Mouse (Mus musculus) fat pad, adult 2 months (tissue): ENCODE results near the gene Pdss2.
"Not testable (repeated sequence)": the region's sequence is repeated elsewhere in the genome, so short reads cannot be mapped to it uniquely, and the experiment has no call there.

ENCODE experiments used
- DNase-seq: peaks from one replicate; pipeline ENCODE4 v3.0.0-alpha.2; 2011; ENCODE audit warnings: low read depth, low spot score; ENCODE audit errors: extremely low read depth

Pdss2 gene

DNA sequence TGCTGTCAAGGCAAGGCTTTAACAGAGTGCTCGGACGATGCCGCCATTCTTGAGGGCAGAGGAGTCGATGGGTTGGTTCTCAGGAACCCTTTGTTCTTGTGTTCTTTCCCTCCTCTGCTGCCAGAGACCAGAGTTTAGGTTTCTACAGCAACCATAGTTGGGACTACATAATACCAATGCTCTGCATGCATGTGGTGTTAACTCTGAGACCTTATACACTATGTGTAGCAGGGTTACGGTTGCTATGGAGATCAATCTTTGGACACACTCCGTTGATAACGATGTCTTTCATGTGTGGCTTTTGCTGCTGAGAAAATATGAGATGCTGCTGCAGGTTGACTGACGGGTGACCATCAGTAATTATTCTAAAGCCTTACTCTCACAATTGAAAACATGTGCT lies 20.9 kb downstream of the Pdss2 start:
- no peak for DNase-seq

DNA sequence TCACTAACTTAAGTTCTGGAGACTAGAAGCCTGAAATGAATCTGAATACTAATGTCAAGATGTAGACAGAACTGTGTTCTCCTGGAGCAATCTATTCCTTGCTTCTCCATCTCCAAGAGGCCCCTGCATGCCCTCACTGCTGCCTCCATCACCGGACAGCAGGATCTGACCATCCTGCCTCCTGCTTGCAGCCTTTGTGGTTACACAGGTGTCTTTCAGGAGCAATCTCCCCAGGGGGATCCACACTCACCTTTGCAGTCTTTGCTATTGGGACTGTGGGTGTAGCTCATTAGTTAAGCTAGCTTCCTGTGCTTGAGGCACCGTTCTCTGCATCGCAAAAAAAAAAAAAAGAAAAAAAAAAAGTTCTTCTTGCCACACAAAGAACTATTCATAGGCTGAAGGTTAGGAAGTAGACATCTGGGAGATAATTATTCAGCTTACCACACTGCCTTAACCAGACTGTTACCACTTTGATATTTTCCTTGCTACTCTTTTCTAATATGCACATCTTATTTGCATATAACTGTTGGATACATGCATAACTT lies 23.0 kb downstream of the Pdss2 start:
- no peak for DNase-seq

DNA sequence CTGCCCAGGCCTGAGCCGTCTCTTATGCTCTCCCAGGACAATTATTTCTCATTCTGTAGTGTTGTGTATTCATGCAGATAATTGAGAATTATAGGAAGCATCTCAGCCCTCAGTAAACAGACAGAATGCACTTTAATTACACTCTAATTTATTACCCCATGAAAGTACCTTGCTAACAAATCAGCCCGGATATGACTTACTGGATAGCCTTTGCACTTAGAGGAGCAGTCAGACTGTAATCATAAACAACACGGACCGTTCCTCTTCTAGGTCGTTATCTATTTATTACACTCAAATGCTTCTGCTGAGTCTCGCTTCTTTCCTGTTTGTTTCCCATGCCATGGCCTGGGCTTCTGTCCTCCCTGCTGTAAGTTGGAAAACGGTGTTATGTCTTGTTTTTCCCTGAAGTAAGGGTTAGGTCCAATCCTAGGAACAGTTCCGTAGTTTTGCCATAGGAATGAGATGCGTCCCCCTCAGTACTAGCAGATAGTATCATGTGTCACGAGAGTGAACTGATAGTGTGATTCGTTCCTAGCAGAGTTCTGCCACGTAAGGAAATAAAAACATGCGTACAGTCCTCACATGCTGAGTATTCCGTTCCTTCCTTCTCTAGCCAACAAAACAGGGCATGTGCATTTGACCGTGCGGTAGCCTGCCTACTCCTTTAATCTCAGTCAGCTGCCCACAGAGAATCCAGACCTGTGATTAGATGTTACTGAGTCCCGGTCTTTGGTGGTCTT lies 24.3 kb downstream of the Pdss2 start:
- DNase-seq, result no peak

DNA sequence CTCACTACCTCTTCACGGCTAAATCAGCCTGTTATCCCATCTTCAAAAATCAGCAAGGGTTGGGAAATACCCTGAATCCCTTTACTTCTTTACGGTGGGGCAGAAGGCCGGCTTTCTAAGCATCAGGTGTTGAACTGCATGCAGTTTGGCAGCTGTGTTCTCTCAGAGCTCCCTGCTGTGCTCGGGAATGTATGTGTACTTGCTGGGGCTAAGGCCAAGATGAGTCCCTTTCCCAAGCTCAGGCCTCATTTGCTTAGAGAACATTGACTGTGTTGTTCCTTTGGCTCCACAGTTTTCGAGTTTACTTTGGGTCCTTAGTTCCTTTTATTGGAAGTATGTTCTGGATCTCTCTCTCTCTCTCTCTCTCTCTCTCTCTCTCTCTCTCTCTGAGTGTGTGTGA lies 26.7 kb downstream of the Pdss2 start:
- DNase-seq, result no peak

DNA sequence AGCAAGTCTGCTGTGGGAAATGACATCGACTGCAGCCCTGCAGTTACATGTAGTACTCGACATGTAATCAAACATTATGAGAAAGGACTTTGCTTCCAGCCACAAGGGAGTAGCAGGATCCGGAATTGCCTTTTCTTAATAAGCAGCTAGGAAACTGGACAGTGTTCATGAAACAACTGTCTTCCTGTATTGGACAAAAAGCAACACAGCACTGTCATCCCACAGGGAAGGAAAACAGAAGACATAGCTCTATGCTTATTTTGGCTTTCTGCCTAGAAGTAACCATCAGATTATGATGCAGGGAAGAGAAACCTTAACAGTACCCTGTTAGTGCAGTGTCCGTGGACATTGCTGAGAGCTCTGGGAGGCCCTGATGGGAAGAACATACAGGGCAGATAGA lies 31.0 kb downstream of the Pdss2 start:
- no peak for DNase-seq

DNA sequence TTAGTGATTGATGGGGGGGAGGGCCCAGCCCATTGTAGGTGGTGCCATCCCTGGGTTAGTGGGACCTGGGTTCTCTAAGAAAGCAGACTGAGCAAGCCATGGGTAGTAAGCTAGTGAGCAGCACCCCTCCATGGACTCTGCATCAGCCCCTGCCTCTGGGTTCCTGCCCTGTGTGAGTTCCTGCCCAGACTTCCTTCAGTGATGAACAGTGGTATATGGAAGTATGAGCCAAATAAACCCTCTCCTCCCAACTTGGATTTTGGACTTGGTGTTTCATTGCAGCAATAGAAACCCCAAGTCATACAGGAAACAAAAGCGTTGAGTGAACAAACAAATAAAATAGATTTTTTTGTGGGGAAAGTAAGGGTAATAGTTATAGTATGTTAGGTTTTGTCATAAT lies 35.7 kb downstream of the Pdss2 start:
- DNase-seq, result not testable (repeated sequence)

DNA sequence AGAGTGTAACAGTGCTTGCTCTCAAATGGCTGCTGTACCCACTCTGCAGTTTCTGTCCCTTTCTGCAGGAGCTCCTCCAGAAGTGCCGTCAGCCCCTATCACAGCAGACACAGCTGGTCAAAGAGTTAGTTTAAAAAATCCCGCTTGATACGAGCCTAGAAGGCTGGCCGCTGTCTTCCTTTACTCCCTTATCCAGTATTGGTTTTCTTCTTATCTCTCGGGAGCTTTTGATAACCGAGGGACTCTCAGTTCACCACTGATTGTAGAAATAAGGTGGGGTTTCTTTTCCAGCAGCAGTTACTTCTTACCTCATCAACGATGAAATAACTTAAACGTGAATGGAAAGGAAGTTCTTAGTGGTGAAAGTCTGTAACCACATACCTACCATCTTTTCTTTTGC lies 36.2 kb downstream of the Pdss2 start:
- DNase-seq, result not testable (repeated sequence)

DNA sequence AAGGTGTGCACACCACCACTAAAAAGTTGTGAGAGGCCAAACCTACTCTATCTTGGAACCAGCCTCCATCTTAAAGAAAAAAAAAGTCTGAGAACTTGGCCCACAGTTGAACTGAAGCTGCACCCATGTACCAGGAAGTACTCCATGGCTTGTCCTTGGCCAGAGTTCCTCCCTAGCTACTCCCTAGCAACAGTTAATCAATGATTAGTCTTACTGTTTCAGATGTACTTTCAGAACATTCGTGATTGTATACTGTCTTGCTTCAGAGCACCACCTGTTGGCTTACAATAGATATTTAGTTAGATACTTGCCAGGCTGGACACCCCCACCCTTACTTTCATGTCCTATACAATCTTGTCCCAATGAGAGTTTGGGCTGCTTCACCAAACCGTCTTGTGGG lies 50.0 kb downstream of the Pdss2 start:
- no peak for DNase-seq

DNA sequence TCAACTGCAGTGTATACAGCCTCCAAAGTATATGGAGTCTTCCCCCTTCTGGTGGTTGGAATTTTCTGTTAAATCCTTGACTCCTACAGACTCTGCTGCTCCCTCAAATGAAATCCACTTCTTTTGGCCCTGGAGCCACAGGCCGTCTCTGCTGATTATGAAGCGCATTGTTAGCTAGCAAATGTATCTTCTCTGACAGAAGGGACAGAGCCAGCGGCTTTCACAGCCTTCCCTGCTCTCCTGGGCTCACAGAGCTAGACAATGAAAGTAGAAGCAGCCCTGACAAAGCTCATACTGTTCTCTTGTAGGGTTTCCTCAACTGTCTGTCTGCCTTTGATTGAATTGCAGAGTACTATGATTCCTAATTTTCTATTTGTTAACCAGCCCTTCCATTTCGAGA lies 51.1 kb downstream of the Pdss2 start:
- DNase-seq, result no peak

DNA sequence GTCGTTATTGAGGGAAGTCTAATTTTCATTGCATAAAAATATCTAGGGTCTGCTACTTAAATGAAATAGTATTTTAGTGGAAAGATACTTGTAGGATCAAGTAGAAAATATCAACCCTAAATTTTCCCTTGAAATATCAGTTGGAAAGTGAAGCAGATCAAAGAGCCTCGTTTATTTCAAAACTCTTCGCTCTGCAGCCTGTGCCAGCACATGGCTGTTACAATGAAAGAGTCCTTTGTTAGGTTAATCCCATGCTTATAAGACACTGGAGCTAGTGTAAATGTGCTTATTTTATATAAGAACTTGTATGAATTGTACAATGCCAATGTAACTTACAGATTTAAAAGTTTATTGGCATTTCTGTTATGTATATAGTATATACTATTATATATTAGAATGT lies 51.8 kb downstream of the Pdss2 start:
- DNase-seq, result peak; percentile 54

DNA sequence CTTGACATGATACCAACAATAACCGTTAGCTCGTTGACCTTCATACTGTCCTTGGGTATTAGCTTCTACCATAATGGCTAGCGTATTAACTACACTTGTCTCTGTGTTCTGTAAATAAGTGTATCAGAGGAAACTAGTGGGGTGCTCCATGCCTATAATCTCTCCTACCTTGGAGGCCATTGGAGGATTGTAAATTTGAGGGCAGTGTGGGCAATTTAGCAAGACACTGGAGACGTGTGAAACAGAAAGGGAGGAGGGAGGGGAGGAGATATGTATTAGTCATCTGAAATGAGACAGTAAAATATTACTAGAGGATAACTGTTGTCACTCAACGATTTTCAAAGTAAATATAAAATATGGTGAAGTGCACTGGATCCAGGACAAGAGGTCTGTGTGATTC lies 54.2 kb downstream of the Pdss2 start:
- DNase-seq, result no peak

DNA sequence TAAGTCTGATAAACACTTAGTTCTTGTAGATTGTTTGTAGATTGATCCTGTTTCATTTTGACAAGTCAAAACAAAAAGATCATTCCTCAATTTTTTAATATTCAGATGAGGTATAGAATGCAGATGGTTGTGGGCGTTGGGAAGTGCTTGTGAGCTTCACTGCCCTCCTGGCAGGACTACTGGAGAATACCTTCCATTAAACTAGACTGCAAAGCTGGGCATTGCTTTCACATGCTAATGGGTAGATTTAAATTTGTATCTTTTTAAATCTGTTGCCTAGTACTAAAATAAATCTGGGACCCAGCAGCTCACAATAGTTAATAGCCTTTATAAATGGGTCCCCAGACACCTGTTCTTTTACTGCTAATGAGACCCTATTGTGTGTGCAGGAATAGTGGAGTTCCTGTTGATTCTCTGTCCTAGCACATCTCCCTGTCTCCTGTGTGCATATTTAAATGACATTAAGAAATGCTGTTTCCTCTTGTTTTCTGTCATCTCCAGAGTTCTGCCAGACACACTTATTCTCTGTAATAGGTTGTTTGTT lies 54.9 kb downstream of the Pdss2 start:
- DNase-seq, result no peak

DNA sequence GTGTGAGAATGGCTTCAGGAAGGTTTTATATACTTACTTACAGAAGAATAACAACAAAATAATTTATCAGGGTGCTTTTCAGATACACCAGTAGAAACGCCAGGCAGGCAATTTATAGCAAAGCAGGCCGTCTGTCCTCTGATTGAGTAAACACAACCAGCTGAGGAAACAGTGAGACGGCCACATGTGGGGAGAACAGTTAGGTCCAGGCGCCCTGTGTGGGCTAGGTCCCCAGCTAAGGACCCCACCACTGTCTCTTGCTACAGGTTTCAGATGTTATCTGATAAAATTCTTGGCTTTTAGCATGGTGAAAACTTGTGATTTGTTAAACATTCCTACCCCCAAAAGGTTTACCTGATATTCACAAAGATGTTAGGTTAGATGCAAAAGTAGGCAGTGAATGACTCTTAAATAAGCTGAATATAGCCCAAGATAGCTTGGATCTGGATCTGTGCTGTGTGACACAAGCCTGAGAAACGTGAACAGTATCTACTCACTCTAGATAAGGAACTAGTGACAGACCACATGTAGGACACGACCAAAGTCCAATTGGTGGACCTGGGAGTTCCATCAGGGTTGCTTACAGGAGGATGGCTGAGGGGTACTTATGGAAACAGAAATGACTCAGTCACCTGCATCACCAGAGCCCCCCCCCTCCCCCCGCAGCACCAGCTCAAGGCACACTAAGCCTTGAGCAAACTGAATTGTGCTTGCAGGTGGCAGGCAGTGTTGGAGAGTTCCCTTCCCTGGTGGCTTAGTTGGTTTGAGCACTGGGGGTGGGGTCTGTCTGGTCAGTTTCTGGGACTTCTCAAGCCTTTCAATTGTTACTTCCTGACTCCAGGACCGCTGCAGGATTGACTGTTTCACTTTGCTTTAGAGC lies 56.2 kb downstream of the Pdss2 start:
- no peak for DNase-seq

DNA sequence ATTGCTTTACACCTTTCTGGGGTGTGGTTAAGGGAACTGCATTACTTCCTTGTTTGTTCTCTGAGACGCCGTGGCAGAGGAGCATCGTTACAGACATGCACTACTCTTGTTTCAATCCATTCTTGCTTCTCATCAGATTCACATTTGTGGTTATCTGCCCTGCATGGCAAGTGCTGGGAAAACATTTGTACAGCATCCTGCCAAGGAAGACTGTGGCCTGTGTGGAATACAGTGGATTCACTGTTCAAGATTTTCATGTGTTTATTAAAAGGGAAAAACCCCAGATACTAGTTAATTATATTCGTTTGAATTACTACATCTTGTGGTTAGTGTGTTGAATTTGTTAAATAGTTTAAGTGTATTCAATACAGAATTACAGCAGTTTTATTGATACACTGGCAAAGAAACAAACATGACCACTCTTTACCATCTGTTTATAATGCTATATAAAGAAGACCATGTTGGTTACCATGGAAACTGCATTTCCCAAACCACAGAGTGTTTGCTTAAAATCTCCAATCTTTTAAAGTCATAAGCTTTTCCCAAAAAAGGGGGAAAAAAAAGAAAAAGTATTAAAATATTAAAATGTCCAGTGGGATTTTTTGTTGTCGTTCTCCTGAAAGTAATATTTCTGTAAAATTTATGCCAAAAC lies 58.5 kb downstream of the Pdss2 start:
- no peak for DNase-seq

DNA sequence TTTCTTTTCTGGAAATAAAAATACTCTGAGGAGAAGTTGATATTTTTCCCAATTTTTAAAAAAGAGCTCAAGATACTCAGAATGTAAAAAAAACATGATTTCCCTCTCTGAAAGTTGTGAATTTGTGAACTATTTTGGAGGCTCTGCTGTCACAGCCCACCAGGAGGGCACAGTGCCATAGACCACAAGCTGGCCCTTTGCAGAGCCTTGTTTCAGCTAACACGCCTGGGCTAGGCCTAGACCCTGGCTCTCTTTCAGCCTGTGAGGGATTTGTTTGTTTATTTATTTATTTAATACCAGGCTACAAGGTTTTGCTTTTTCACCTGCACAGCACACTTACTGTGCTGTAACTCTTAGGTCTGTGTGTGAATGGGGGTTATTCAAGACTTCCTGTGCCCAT lies 64.3 kb downstream of the Pdss2 start:
- no peak for DNase-seq

DNA sequence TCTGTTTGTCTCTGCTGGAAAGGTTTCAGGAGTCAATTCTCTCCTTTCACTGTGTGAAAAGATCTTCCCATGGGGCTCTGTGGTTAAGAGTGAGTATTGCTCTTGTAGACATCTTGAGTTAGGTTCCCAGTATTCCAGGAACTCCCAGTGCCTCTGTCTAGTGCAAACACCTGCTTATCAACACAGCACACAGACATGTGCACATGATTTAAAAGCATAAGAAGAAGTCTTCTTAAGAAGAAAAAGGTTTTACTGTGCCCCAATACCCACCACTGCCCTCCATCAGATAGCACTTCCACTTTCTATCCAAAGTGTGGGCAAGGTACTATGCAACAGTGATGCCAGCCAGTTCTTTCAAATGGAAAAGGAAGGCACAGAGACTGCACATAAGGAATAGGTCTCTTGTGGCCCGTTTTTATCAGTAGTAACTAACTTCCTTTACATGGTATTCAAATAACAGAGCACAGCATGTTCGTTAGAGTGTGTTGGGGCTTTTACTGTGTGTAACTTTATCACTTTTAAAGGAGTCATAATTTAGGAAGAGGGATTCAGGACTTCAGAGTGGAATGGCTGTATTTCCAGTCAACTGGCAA lies 69.4 kb downstream of the Pdss2 start:
- DNase-seq, result no peak

DNA sequence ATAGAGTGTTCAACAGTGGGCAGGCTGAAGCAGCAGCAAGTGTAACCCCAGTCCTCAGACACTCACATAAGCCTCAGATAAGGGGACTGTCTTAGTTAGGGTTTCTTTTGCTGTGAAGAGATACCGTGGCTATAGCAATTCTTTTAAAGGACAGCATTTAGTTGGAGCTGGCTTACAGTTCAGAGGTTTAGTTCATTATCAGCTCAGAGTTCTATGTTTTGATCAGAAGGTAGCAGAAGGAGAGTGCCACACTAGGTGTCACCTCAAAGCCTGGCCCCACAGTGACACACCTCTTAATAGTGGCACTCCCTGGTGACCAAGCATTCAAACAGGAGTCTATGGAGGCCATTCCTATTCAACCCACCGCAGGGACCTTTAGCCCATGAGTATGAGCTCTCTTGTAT lies 70.0 kb downstream of the Pdss2 start:
- DNase-seq, result no peak

DNA sequence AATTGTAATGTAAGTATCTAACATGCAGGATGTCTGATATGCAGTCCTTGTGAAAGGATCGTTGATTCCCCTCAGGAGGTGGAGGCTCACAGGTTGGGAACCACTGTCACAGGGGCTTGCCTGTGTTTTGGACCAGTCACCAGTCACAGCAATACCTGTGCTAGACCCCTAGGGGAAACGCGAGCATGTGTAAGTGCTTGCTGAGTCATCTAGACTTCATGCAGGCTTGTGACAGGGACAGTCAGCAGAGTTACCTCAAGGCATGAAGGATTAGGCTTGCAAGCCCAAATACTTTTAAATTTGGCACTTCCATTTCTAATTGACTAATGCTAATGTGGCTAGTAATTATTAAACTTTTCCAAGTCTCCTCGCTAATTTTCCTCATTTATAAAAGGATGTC lies 71.2 kb downstream of the Pdss2 start:
- peak; percentile 46 for DNase-seq

DNA sequence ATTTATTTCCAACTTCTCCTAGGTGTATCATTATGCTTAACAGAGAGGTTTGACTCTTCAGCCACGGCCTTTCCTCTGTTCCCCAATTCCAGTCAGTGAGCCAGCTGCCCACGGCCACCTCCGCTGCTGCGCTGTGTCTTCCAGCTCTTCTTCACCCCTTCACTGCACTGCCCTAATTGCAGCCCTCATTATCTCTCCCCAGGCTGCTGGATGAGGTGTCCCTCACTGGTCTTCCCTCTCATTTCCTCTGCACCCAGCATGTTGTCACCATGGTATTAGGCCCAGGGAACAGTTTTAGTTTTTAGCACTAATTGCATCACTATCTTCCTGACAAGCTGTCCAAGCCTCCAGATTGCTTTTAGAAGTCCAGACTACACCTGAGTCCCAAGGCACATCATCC lies 73.0 kb downstream of the Pdss2 start:
- DNase-seq, result no peak

DNA sequence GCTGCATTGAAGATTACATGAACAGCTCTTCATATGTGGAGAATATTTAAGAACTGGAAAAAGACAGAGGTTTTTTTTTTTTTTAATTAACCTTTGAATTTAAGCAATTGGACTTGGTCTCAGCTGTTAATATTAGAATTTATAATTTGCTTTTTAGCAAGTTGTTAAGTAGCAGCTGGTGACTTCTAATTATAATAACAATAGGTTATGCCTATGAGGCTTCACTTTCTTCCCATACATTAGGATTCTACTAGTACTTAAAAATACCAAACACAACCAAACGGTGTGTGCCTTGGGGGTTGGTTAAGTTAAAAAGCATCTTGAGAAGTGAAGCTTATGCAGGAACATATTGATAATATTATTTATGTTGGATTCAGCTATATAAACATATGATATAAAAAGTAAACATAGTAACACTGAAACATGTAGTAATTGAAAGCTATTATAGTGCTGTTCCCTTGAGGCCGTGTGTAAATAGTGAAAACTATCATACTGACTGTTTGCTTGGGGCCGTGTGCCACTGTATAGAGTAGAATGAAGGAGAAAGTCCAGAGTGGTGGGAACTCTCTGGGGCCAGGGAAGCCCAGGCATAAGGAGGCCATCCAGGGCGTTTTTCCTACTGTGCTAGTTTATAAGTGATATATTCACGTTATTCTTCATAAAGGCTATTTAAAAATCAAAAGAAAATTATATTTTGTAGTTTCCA lies 87.0 kb downstream of the Pdss2 start:
- no peak for DNase-seq
